In the genomic region with DNA sequence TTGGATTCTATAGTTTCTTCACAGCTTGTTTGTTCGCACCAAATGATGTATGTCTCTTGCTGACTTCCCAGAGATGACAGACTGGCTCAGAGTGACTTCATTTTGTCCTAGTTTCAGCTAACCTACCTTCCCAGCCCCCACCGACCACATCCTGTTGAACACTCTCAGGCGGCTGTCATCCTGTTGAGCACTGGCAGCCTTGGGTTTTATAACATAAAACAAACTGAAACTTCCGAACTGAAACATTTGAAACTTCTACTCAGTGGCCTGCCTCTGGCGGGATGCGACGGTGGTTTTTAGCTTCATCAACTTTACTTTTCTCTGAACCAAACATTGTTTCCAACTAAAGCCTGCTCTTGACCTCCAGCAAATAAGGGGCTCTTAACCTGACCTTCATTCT, we compare ENCODE assay signal across 10 mouse cellular contexts. TPM values are rescaled to one million over a fixed set of nuclear protein-coding genes. Genes with fewer than 3 reads are reported as not detected.
DNase-seq lines count a peak whose midpoint lies in the region; ATAC-seq lines count a peak whose summit lies in the region.
"Had no signal": no experiment of that assay in that cellular context is flagged by ENCODE, and none has a peak within 500 bp of the region (broad histone marks: within the 10 kb centered on the region; RNA-seq: fewer than 3 reads in every experiment).

No protein-coding gene starts in this region.

- H3K4me2 ChIP-seq in lung, embryonic 16.5 days (ENCODE audit: low read depth, low read length): no peak overlapping the region
- H3K4me2 ChIP-seq in intestine, embryonic 16.5 days (ENCODE audit: low read depth, low read length): no peak overlapping the region

- no peaks in the 10 kb centered on the region for H3K27me3 ChIP-seq in lung, embryonic 16.5 days (ENCODE audit: control insufficient read depth, insufficient read depth, low read depth, low read length)
- no peaks in the 10 kb centered on the region for H3K27me3 ChIP-seq in intestine, embryonic 16.5 days (replicated peaks; ENCODE audit: control insufficient read depth, insufficient read depth, low read length)

- H3K4me3 ChIP-seq in lung, embryonic 16.5 days (ENCODE audit: low read length): no peak overlapping the region
- no peak overlapping the region for H3K4me3 ChIP-seq in intestine, embryonic 16.5 days (ENCODE audit: low read length)

- WGBS in lung, embryonic 16.5 days: 27% methylated on average over 7 of the region's 7 CpGs
- 45% methylated on average over 7 of the region's 7 CpGs for WGBS in intestine, embryonic 16.5 days

- ATAC-seq in activated CD4-positive, CD25-positive, alpha-beta regulatory T cell, adult 4 months: peak; percentile 79
- ATAC-seq in lung, embryonic 16.5 days (ENCODE audit: low read depth): 0 out of 2 replicates have a peak, but pooled peaks have one; percentile 47
- no peak for ATAC-seq in intestine, embryonic 16.5 days

- DNase-seq in CD4-positive, CD25-positive, alpha-beta regulatory T cell, adult 2 months (ENCODE audit: low read depth, low spot score): peak; percentile 95
- peak; percentile 40 to 59 for DNase-seq in spleen, postnatal 14 days (ENCODE audit: low spot score in 2 of 2)
- DNase-seq in right cerebral cortex, postnatal 4 days: no peak
- DNase-seq in gastrocnemius, postnatal 36 days: no peak
- DNase-seq: gastrocnemius, postnatal 14 days; layer of hippocampus, postnatal 36 days; right cerebral cortex, postnatal 14 days had no signal

- no peak overlapping the region for H3K27ac ChIP-seq in lung, embryonic 16.5 days (ENCODE audit: low read length)
- no peak overlapping the region for H3K27ac ChIP-seq in intestine, embryonic 16.5 days (ENCODE audit: low read length)

- no peak overlapping the region for H3K9ac ChIP-seq in lung, embryonic 16.5 days (ENCODE audit: low read length)
- no peak overlapping the region for H3K9ac ChIP-seq in intestine, embryonic 16.5 days (ENCODE audit: low read depth, low read length)

- H3K4me1 ChIP-seq in lung, embryonic 16.5 days (replicated peaks; ENCODE audit: control insufficient read depth, insufficient read depth, low read length): no peaks in the 10 kb centered on the region
- H3K4me1 ChIP-seq in intestine, embryonic 16.5 days (ENCODE audit: control insufficient read depth, insufficient read depth, low read length): no peaks in the 10 kb centered on the region

- no peaks in the 10 kb centered on the region for H3K36me3 ChIP-seq in lung, embryonic 16.5 days (ENCODE audit: control insufficient read depth, insufficient read depth, low read length)
- no peaks in the 10 kb centered on the region for H3K36me3 ChIP-seq in intestine, embryonic 16.5 days (ENCODE audit: control insufficient read depth, insufficient read depth, low read length)

- H3K9me3 ChIP-seq in lung, embryonic 16.5 days (ENCODE audit: control insufficient read depth, low read length): no peaks in the 10 kb centered on the region
- H3K9me3 ChIP-seq in intestine, embryonic 16.5 days (ENCODE audit: control insufficient read depth, low read length): no peaks in the 10 kb centered on the region

- intact Hi-C loops in gastrocnemius, postnatal 36 days (cut with DNase I): no loop called here

RNA-seq across cellular contexts. Expression of a gene that starts 14.3 kb away (rescaled TPM):
- polyA plus RNA-seq in activated CD4-positive, CD25-positive, alpha-beta regulatory T cell, adult 4 months (2017; shearing (Covaris generic)): 10 to 100 TPM; 22.8 to 28.3 TPM
- polyA plus RNA-seq in lung, embryonic 16.5 days (2015; fragmentation: Nextera tagmentation; extraction: Ambion mirVana): 9.8 and 11.0 TPM in 2 replicates
- total RNA-seq in gastrocnemius, postnatal 36 days (2021): 1 to 10 TPM; 4.4 to 5.1 TPM
- 4.7 and 5.8 TPM in 2 replicates for polyA plus RNA-seq in intestine, embryonic 16.5 days (2015; fragmentation: Nextera tagmentation; extraction: Ambion mirVana)

RNA-seq across cellular contexts. Expression of a gene that starts 17.1 kb away (rescaled TPM):
- 1,000 to 10,000 TPM; 1,908 to 2,087 TPM for polyA plus RNA-seq in activated CD4-positive, CD25-positive, alpha-beta regulatory T cell, adult 4 months (2017; shearing (Covaris generic))
- polyA plus RNA-seq in lung, embryonic 16.5 days (2015; fragmentation: Nextera tagmentation; extraction: Ambion mirVana): 682 and 760 TPM in 2 replicates
- total RNA-seq in gastrocnemius, postnatal 36 days (2021): 100 to 1,000 TPM; 498 to 600 TPM
- polyA plus RNA-seq in intestine, embryonic 16.5 days (2015; fragmentation: Nextera tagmentation; extraction: Ambion mirVana): 606 and 662 TPM in 2 replicates

RNA-seq across cellular contexts. Expression of a gene that starts 24.7 kb away (rescaled TPM):
- 10 to 100 TPM; 23.9 to 26.0 TPM for polyA plus RNA-seq in activated CD4-positive, CD25-positive, alpha-beta regulatory T cell, adult 4 months (2017; shearing (Covaris generic))
- 18.3 and 18.7 TPM in 2 replicates for polyA plus RNA-seq in lung, embryonic 16.5 days (2015; fragmentation: Nextera tagmentation; extraction: Ambion mirVana)
- total RNA-seq in gastrocnemius, postnatal 36 days (2021): 1 to 10 TPM; 9.1 to 9.6 TPM
- 12.0 and 12.7 TPM in 2 replicates for polyA plus RNA-seq in intestine, embryonic 16.5 days (2015; fragmentation: Nextera tagmentation; extraction: Ambion mirVana)

RNA-seq across cellular contexts. Expression of a gene that starts 53.9 kb away (rescaled TPM):
- polyA plus RNA-seq in activated CD4-positive, CD25-positive, alpha-beta regulatory T cell, adult 4 months (2017; shearing (Covaris generic)): 10 to 100 TPM; 15.0 to 28.2 TPM
- 0.99 and 1.1 TPM in 2 replicates for polyA plus RNA-seq in lung, embryonic 16.5 days (2015; fragmentation: Nextera tagmentation; extraction: Ambion mirVana)
- total RNA-seq in gastrocnemius, postnatal 36 days (2021): under 1 TPM; 0.12 to 0.48 TPM
- polyA plus RNA-seq in intestine, embryonic 16.5 days (2015; fragmentation: Nextera tagmentation; extraction: Ambion mirVana): 1.5 and 1.7 TPM in 2 replicates

Comparison
In these comparisons a context has a peak if more than half of its experiments do, and no peak if none do; other contexts are left out.
1. DNase-seq: peak in CD4-positive, CD25-positive, alpha-beta regulatory T cell, adult 2 months (single experiment) and spleen, postnatal 14 days (2 of 2); none in right cerebral cortex, postnatal 4 days (single experiment) and gastrocnemius, postnatal 36 days (0 of 2).